Mouse (Mus musculus): ENCODE measurements around the gene Gm47969. TPM values are rescaled to one million over a fixed set of nuclear protein-coding genes. Genes with fewer than 3 reads are reported as not detected.
"Not testable (repeated sequence)": the region's sequence is repeated elsewhere in the genome, so short reads cannot be mapped to it uniquely, and the experiment has no call there.

Gene Gm47969
- not detected for total RNA-seq (2021)
- long read RNA-seq, experiment 1, result 0 reads
- long read RNA-seq, experiment 2, result 0 reads

DNA sequence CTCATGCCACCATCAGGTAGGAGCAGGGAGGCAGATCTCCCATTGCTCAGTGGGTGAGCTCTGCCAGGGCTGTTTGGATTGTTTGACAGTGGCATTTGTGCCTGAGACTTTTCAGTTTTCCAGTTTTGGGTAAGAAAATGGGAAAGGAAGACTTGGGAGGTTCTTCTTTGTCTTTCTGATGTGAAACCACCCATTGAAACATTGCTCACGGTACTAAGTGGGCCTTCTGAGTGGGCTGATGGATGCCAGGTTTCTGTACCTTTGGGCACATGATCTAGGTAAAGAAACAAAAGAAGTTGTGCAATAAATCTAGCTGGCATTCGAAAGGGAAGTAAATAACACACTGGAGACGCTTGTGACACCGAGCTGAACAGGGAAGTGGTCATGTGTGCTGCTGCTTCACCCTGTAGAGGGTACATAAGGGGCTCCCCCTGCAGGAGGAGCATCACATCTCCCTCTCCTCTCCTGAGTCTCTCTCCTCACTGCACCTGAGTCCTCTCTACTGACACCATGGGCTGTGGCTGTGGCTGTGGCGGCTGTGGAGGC is at the start of gene Gm47969:
Gene Gm47969, plus strand, starts transcription at position 51 of the 546 bp plus-strand sequence.
- no peak for DNase-seq (ENCODE audit: low spot score in 2 of 2)

DNA sequence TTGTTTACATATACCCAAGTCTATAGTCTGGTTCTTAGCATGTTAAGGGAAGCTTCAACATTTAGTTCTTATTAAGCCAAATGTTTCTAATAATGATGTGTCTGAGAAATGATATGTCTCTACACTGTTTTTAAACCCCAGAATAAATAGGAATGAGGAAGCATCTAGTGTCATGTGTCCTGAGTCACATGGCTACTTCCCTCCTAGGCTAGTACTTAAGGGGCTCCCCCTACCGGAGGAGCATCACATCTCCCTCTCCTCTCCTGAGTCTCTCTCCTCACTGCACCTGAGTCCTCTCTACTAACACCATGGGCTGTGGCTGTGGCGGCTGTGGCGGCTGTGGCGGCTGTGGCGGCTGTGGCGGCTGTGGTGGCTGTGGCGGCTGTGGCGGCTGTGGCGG is 44.4 kb upstream of the Gm47969 start, which contains the start of gene Gm47959:
Gene Gm47959, plus strand, starts transcription at position 243 of the 400 bp plus-strand sequence.
- DNase-seq (ENCODE audit: low spot score in 2 of 2), result not testable (repeated sequence)

DNA sequence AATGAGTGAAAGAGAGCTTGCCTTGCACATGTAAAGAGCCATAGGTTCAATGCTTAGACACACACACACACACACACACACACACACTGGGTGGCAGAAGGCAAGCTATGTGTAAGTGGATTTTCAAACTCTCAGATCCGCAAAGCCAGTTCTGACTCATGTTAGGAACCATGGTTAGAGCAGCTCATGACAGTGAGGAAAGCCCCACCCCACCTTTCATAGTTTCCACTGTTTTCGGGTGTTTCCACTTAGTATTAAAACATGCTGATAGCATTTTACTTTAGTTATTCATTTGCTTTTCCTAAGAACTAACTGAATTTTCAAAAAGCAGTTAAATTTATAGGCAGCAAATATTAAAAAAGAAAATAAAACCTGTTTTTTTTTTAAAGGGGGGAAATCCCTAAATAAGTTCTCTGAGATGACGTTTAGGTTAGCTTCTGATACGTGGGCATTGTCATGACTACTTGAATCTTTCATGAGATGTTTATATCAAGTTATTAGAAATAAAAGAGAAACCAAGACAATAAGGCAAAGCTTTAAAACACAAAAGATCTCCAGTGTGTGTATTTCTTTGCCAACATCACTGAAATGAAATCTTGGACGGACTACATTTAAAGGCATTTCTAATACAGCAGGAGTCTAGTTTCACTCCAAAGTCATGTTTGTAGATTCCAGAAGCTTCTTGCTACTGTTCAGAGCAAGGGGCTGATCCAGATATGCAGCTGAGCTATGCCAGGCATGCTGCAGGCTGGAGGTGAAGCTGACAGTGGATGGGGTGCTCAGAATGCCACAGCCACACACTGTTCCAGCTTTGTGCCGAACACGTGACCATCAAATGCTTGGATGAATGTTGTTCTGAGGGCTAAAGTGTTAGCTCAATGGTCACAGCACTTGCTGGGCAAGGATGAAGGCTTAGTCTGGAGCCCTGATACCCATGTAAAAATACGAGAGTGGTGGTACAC is 38.2 kb upstream of the Gm47969 start:
- no peak for DNase-seq (ENCODE audit: low spot score in 2 of 2)

DNA sequence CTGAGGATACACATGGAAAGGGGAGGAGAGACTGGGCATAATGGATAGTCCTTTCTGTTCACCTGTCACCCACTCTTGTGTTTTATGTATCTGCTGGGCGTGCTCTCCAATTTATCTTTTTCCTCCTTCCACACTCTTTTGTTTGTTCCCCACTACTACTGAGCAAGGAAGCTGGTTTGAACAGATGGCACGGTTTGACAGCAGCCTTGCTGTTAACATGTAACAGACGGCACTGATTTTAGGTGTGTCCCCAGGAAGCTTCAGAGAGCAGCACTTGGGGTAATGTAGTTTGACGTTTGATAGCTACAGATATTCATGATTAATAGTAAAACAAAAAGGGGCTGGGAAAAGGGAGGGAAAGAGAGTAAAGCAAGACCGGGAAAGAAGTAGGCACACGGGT is 37.3 kb upstream of the Gm47969 start:
- no peak for DNase-seq (ENCODE audit: low spot score in 2 of 2)

- no peak for DNase-seq (ENCODE audit: low spot score in 2 of 2)
These were observed 30.3 kb upstream of the Gm47969 start for GRCm38 (mm10) chr1:83014477-83014876.

DNA sequence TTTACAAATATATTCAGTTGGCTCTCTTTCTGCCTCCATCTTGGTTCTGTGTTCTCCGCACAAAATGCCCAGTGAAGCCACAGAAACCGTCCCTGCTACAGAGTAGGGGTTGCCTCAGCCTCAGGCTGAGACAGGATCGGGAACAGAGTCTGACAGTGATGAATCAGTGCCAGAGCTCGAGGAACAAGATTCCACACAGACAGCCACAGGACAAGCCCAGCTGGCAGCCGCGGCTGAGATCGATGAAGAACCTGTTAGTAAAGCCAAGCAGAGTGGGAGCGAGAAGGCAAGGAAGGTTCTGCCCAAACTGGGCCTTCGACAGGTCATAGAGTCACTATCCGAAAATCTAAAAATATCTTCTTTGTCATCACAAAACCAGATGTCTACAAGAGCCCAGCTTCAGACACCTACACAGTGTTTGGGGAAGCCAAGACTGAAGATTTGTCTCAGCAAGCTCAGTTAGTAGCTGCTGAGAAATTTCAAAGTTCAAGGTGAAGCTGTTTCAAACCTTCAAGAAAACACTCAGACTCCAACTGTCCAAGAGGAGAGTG is 29.3 kb upstream of the Gm47969 start:
- no peak for DNase-seq (ENCODE audit: low spot score in 2 of 2)

GRCm38 (mm10) chr1:83016556-83016955 is 28.2 kb upstream of the Gm47969 start:
- no peak for DNase-seq (ENCODE audit: low spot score in 2 of 2)

GRCm38 (mm10) chr1:83031950-83032349 is 12.8 kb upstream of the Gm47969 start:
- no peak for DNase-seq (ENCODE audit: low spot score in 2 of 2)

- DNase-seq (ENCODE audit: low spot score in 2 of 2), result no peak
These were observed 12.2 kb upstream of the Gm47969 start for GRCm38 (mm10) chr1:83032508-83032907.

DNA sequence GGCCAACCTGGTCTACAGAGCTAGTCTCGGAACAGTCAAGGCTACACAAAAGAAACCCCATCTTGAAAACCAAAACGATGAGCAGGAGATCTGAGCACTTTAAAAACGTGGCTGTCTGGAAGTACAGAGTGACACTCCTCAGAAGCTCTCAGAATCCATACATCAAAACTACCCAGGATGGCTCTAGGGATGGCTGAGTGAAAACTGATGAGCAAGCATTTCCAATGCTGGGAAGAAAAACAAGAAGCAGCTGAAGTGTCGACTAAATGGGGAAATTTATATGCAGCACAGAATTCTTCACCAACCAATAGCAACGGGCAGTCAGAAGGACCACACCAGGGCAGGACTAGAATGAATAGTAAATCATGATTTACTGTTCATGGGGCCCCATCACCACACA is 10.2 kb upstream of the Gm47969 start:
- DNase-seq (ENCODE audit: low spot score in 2 of 2), result no peak

GRCm38 (mm10) chr1:83036892-83037667 is 7.7 kb upstream of the Gm47969 start:
- DNase-seq (ENCODE audit: low spot score in 2 of 2), result no peak

- peak; percentile 21 to 26 for DNase-seq (ENCODE audit: low spot score in 2 of 2)
These were observed 6.5 kb upstream of the Gm47969 start, which contains the start of gene Slc19a3 for GRCm38 (mm10) chr1:83038109-83038672. Slc19a3 (minus strand) TSS chr1:83038448.

DNA sequence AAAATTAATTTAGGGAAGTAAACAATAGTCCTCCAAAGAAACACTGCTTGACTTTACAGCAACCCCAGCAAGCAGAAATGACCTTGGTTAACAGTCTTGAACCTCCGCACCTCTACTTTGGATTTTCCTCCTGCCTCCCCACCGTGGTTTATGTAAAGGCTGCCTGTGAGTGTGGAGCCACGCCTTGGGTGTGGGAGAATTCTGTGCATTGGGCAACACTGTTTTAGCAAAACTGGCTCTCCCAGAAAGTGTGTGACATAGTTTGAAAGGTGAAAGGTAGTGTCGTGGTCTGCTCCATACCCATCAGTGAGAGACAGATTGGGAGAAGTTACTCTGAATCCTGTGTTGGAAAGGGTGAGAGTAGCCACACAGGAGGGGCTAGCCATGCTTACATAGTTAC is 5.7 kb upstream of the Gm47969 start:
- DNase-seq (ENCODE audit: low spot score in 2 of 2), result no peak

DNA sequence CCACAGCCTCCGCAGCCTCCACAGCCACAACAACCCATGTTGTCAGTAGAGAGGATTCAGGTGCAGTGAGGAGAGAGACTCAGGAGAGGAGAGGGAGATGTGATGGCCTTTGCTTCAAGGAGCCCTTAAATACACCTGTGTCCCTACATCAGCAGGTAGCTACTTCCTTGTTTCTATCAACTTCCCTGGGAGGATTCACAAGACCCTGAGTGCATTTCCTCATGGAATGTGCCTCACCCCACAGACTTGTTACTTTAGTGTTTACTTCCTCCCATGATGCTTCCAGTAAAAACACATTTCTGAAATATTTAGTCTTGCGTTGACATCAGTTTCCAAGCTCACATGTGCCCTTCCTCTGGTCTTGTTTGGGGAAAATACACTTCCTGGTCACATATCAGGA is 2.4 kb upstream of the Gm47969 start, which contains the start of gene Krtap28-10:
Gene Krtap28-10, minus strand, starts transcription at position 101 of the 400 bp plus-strand sequence.
- DNase-seq (ENCODE audit: low spot score in 2 of 2), result no peak

- no peak for DNase-seq (ENCODE audit: low spot score in 2 of 2)
These were observed 13.7 kb downstream of the Gm47969 start for GRCm38 (mm10) chr1:83058481-83058880.

GRCm38 (mm10) chr1:83059278-83059677 is 14.5 kb downstream of the Gm47969 start, which contains the start of gene A030005K14Rik:
A030005K14Rik (minus strand) TSS chr1:83059378.
- no peak for DNase-seq (ENCODE audit: low spot score in 2 of 2)

DNA sequence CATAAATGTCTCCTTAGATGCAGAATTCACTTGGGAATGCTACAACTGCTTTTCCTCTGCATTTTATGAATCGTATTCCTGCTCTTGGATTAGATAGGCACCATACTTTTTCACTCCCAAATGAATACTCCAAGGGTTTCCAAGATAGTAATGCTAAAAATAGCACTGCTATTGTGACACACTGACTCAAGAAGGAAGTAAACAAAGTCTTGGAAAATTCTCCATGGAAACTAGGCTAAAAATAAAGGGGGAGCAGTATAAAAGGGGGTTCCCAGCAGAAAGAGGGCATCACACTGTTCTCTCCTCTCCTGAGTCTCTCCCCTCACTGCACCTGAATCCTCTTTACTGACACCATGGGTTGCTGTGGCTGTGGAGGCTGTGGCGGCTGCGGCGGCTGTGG is 15.9 kb downstream of the Gm47969 start, which contains the start of gene Krtap28-13:
Gene Krtap28-13, plus strand, starts transcription at position 288 of the 400 bp plus-strand sequence.
- DNase-seq (ENCODE audit: low spot score in 2 of 2), result no peak

- no peak for DNase-seq (ENCODE audit: low spot score in 2 of 2)
These were observed 20.1 kb downstream of the Gm47969 start for GRCm38 (mm10) chr1:83064851-83065250.

GRCm38 (mm10) chr1:83066577-83066976 is 21.8 kb downstream of the Gm47969 start:
- no peak for DNase-seq (ENCODE audit: low spot score in 2 of 2)

DNA sequence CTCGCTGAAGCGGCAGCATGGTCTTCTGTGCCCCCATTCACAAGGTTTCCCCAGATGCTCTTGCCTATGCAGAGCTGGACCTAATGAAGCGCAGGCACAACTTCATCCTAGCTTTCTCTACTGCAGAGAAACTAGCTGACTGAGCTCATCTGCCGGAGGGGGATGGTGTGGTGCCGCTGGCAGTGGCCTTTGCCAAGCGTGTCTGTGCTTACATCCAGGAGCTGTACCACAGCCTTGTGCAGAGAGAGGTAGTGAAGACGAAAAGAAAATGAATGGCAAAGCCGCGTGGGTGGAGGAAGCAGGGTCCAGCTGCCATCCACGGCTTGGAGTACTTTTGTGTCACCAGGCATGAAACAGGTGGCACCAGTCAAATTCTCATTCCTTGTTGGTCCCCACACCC is 22.5 kb downstream of the Gm47969 start:
- peak; percentile 14 for DNase-seq (ENCODE audit: low spot score in 2 of 2)
